Mouse (Mus musculus) megakaryocyte, embryonic 14.5 days (primary cell): ENCODE data around the gene Ctsf. TPM values are rescaled to one million over a fixed set of nuclear protein-coding genes. Genes with fewer than 3 reads are reported as not detected.

ENCODE experiments used
- H3K27me3 ChIP-seq: replicated peaks from 2 replicates; pipeline ENCODE3; 2012; ENCODE audit warnings: inconsistent platforms
- H3K36me3 ChIP-seq: replicated peaks from 2 replicates; pipeline ENCODE3; 2012; ENCODE audit warnings: low read length, inconsistent platforms, mixed read lengths
- H3K4me1 ChIP-seq: 2 replicates; pipeline ENCODE4 v1.6.1; 2012; ENCODE audit warnings: inconsistent platforms
- H3K4me3 ChIP-seq: replicated peaks from 2 replicates; pipeline ENCODE3; 2012; ENCODE audit warnings: moderate library complexity, mild to moderate bottlenecking, inconsistent platforms
- H3K9me3 ChIP-seq: 2 replicates; pipeline ENCODE4 v1.6.1; 2012; ENCODE audit warnings: inconsistent platforms
- FLI1 ChIP-seq: IDR thresholded peaks from 2 replicates; pipeline ENCODE4 v1.6.1; 2012; ENCODE audit warnings: low read length, inconsistent platforms, mixed read lengths
- GATA1 ChIP-seq: IDR thresholded peaks from 3 replicates; pipeline ENCODE4 v1.6.1; 2012; ENCODE audit warnings: mixed read lengths, low read length, inconsistent platforms, borderline replicate concordance
- polyA plus RNA-seq: library from polyadenylated mRNA; stranded (reverse); fragments of >175 nt; gene quantifications from 2 replicates; pipeline ENCODE4 v1.2.3, GENCODE M21; 2012; ENCODE audit warnings: low replicate concordance; ENCODE audit not compliant: insufficient read depth

Ctsf gene
- polyA plus RNA-seq, 1 experiment, result 7.3 TPM

DNA sequence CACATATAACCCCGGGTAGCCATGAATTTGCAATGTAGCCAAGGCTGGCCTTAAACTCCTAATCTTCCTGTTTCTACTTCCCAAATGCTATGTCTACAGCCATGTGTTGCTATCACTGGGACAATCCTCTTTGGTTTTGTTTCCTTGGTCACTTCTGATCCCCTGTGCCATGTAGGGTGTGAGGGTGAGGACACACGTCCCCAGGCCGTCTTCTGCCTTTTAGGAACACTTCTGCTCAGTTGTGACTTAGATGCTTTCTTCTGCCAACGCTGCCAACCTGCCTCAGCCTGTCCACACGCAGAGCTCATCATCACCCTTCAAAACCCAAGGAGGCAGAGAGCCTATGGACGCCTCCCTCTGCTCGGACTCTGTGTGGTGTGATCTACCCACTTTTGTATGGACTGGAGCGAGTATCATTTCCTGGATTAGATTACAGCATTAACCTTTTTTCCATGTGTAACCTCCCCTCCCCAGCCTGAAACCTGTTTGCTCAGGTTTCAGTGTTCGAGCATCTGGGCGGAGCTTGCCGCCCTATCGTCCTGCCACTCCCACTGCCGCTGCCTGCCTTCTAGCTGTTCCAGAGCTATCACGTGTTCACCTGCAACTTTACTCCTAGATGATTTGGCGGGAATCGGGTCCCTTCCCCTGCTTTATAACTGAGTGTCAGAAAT lies 26.4 kb upstream of the Ctsf start:
- 0 out of 2 replicates have a peak, but pooled peaks cover 1% of the 10 kb centered on the region for H3K9me3 ChIP-seq
- no peak for TF ChIP-seq FLI1
- no peak for TF ChIP-seq GATA1
- H3K4me1 ChIP-seq, result peaks cover 12% of the 10 kb centered on the region
- no peaks in the 10 kb centered on the region for H3K27me3 ChIP-seq
- no peak overlapping the region for H3K4me3 ChIP-seq
- H3K36me3 ChIP-seq, result peaks cover 84% of the 10 kb centered on the region

DNA sequence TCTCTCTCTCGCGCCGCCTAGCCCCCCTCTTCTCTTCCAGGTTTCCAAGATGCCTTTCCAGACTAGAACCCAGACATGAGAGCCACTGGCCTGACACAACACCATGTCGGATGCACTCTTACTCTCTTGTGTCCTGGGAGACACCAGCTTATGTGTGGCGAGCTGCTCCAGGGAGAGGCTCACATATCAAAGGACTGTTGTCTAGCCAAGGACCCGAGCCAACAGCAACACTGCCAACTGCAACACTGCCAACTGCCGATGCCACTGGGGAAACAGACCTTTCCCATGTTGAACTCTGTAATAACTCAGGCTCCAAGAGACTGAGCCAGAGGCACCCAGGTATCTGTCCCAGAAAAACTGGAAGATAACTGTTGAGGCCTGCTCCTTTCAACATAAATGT lies 25.8 kb upstream of the Ctsf start:
- TF ChIP-seq FLI1, result no peak
- TF ChIP-seq GATA1, result no peak
- H3K27me3 ChIP-seq, result no peaks in the 10 kb centered on the region
- peaks cover 12% of the 10 kb centered on the region for H3K4me1 ChIP-seq
- H3K4me3 ChIP-seq, result no peak overlapping the region
- H3K36me3 ChIP-seq, result peaks cover 89% of the 10 kb centered on the region
- no peaks in the 10 kb centered on the region for H3K9me3 ChIP-seq

DNA sequence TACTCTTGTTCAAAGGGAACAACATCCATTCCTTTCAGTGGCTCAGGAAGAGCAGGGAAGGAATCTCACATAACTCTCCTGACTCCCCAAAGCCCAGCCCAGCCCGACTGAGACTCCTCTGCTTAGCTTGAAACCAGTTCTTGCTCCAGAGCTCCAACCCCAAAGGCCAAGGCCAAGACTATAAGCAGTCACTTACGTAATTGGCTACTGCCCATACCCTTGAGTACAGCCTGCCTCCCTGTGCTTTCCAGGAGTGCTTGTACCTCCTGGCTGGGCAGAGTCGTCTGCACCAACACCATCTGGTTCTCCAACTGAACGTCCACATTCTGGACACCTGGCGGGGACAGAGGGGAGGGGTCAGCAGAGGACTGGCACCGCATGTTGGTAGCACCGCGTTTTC lies 21.0 kb upstream of the Ctsf start:
- H3K9me3 ChIP-seq, result no peaks in the 10 kb centered on the region
- H3K4me3 ChIP-seq, result no peak overlapping the region
- TF ChIP-seq FLI1 (no peak), GATA1 (no peak)
- H3K27me3 ChIP-seq, result no peaks in the 10 kb centered on the region
- peaks cover 29% of the 10 kb centered on the region for H3K4me1 ChIP-seq
- H3K36me3 ChIP-seq, result peaks cover 81% of the 10 kb centered on the region

DNA sequence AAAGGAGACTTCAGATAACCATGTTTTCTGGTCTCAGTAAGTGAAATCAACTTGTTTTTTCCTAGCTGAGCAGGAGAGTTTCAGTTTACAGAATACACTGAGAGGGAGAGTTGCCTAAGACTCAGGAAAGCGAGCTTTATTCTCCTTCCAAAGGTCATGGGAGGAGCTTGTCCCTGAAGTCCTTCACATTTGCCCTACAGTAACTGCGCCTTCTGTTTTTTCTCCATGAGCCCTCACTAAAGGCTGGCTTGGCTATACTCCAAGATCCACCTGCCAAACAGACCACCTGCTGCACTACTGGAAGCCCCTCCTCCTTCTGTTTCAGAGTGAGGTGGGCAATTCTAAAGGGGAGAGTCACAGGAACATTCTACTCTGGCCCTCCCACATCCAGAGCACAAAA lies 18.8 kb upstream of the Ctsf start:
- Histone ChIP-seq H3K27me3 (peaks cover 15% of the 10 kb centered on the region), H3K9me3 (no peaks in the 10 kb centered on the region), H3K4me1 (peaks cover 42% of the 10 kb centered on the region), H3K4me3 (no peak overlapping the region), H3K36me3 (peaks cover 60% of the 10 kb centered on the region)
- TF ChIP-seq GATA1 (no peak), FLI1 (no peak)

DNA sequence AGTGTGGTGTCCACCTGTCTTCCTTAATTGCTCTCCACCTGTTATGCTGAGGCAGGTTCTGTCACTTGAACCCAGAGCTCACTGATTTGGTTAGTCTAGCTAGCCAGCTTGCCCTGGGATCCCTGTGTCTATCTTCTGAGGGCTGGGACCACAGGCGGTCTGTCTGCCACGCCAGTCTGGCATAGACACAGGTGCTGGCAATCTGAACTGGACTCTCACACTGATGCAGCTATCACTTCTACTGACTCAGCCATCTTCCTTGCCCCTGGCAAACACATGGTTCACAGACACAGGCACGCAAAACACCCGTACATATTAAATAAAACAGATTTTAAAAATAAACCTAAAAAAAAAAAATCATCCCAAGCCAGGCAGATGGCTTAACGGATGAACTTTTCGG lies 17.9 kb upstream of the Ctsf start:
- H3K4me3 ChIP-seq, result no peak overlapping the region
- peaks cover 42% of the 10 kb centered on the region for H3K4me1 ChIP-seq
- peaks cover 53% of the 10 kb centered on the region for H3K36me3 ChIP-seq
- no peaks in the 10 kb centered on the region for H3K9me3 ChIP-seq
- H3K27me3 ChIP-seq, result peaks cover 24% of the 10 kb centered on the region
- TF ChIP-seq GATA1 (no peak), FLI1 (no peak)

DNA sequence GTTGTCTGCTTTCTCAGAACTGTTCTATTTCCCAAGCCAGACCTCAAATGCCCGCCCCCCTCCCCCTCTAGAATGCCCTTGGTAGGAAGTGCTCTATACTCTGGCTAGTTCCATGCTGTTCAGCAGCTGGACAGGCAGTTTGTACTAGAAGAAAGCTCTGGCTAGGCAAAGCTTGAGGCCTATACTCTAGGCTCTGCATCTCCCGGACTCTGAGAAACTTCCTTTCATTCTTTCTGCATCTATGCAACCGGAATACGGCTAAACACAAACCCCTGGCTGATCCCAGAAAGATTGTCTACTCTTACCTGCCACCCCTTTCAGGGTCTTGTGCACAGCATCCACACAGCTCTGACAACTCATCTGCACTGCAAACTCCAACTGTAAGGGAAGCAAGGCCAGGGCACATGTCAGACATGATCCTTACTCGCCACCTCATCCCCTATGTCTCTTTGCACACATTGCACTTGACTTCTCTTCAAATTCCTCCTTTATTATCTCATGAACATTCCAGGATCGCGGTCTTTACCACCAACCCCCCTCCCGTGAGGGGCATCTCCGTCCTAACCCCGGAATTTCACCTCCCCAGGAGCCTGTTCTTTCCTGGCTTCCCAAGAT lies 16.3 kb upstream of the Ctsf start:
- Histone ChIP-seq H3K27me3 (peaks cover 31% of the 10 kb centered on the region), H3K36me3 (peaks cover 37% of the 10 kb centered on the region), H3K4me3 (peak overlapping the region; percentile 96), H3K9me3 (no peaks in the 10 kb centered on the region), H3K4me1 (peaks cover 36% of the 10 kb centered on the region)
- TF ChIP-seq GATA1 (no peak), FLI1 (no peak)

DNA sequence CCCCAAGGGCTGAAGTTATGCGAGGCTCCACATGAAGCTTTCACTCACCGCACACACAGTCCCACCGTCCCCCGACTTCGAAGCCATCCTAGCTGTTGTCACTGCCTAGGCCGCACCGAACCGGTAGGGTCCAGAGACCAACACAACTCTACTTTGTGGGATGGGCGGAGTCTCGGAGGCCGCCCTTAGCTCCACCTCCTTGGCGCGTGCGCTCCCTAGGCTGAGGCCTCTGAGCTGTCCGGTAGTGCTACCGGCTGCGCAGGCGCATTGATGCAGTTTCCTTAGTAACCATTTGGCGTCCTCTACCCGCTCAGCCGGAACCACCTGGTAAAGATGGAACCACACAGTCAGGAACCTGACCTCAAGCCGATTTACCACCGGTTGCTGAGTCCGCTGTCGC lies 15.8 kb upstream of the Ctsf start, which contains the start of the genes Ccs and Ccdc87:
Gene Ccs (minus strand): TSS at position 184 of the 400 bp plus-strand sequence.
Gene Ccdc87 (plus strand): TSS at position 218 of the 400 bp plus-strand sequence.
- TF ChIP-seq GATA1 (no peak), FLI1 (no peak)
- Histone ChIP-seq H3K4me1 (peaks cover 36% of the 10 kb centered on the region), H3K9me3 (no peaks in the 10 kb centered on the region)

DNA sequence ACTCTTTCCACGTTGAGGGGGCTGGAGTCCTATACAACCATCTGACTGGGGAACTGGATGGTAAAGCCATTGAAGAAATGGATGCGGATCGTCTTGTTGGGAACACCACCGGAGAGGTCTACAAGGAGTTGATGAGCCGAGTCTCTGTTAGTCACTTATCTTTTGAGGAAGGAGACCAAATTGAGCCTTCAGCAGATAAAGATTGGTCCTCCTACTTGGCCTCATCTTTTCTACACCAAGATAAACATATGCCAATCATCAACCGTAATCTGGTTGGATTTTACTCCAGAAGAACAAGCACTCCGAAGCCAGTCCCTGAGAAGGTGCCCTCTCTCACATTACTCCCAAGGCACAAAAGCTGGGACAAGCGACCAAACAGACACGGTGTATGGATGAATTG lies 14.1 kb upstream of the Ctsf start:
- Histone ChIP-seq H3K36me3 (peaks cover 20% of the 10 kb centered on the region), H3K9me3 (no peaks in the 10 kb centered on the region), H3K4me1 (peaks cover 36% of the 10 kb centered on the region), H3K27me3 (peaks cover 38% of the 10 kb centered on the region), H3K4me3 (no peak overlapping the region)
- no peak for TF ChIP-seq FLI1
- no peak for TF ChIP-seq GATA1

More for the DNA sequence above, 15.8 kb upstream of the Ctsf start, which contains the start of the genes Ccs and Ccdc87:
- Histone ChIP-seq H3K27me3 (peaks cover 31% of the 10 kb centered on the region), H3K36me3 (peaks cover 32% of the 10 kb centered on the region), H3K4me3 (peak within 1 kb of the TSS; percentile 96)

DNA sequence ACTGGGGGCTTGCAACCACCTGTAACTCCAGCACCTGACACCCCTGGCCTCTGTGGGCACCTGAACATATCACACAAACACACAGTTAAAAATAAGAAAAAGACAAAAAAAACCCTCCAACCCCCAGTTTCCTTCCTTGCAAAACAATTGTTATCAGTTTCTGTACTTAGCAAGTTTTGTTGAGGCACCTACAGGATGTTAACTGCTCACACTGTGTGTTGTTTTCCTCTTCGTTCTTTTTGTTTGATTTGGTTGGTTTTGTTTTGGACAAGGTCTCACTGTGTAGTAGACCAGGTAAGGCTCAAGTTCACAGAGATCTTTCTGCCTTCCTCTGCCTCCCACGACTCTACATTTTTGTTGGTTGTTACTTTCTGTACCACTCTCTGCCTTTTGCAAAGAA lies 12.3 kb upstream of the Ctsf start:
- peaks cover 29% of the 10 kb centered on the region for H3K4me1 ChIP-seq
- no peak overlapping the region for H3K4me3 ChIP-seq
- peaks cover 5% of the 10 kb centered on the region for H3K36me3 ChIP-seq
- TF ChIP-seq GATA1 (no peak), FLI1 (no peak)
- H3K27me3 ChIP-seq, result peaks cover 40% of the 10 kb centered on the region
- H3K9me3 ChIP-seq, result no peaks in the 10 kb centered on the region

DNA sequence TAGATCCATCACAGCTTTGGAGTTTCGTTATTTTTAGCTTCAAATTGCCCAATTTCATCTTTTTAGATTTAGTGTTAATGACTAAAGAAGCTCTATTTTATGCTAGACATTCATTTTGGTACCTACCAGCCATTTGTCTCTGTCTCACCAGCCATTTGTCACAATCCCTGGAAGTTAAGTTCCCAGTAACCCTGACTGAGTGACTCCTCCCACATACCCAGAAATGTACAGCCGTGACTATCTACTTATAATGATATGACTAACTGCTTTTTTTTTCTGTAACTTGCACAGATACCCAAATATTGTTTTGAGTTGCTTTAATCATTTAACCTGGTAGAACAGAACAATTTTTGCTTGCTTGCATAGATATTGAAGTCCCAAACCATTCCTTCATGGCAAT lies 9.1 kb upstream of the Ctsf start:
- H3K4me3 ChIP-seq, result no peak overlapping the region
- H3K36me3 ChIP-seq, result no peaks in the 10 kb centered on the region
- TF ChIP-seq FLI1 (no peak), GATA1 (no peak)
- peaks cover 47% of the 10 kb centered on the region for H3K27me3 ChIP-seq
- H3K4me1 ChIP-seq, result peaks cover 3% of the 10 kb centered on the region; the same call in 1 of the 2 replicates
- H3K9me3 ChIP-seq, result no peaks in the 10 kb centered on the region
